Mouse (Mus musculus): ENCODE results near the gene 1700010B08Rik. TPM values are rescaled to one million over a fixed set of nuclear protein-coding genes. Genes with fewer than 3 reads are reported as not detected.

1700010B08Rik gene
- total RNA-seq, 1 experiment, result not detected

DNA sequence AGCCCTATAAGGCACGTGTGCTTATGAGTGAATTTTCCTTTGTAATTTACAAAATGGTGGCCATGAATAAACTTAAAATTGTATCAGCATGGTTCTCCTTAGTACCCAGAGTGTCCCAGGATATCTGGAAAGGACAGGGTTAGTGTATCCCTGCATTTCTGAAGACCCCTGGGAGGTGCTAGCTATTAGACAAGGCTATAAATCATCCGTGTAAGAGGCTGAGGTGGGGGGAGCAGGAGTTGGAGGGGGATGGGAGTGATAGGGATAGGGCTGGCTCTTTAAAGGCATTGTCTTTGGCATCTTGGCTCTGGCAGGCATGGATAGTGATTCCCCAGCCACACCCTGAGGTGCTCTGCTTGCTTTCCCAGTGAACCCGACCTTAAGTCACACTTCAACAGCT lies 45.4 kb downstream of the 1700010B08Rik start:
- DNase-seq (ENCODE audit: low read depth, low spot score), result no peak
- Histone ChIP-seq H3K9me3 (ENCODE audit: control insufficient read depth, insufficient read depth, low read depth, low read length) (no peaks in the 10 kb centered on the region), H3K36me3 (ENCODE audit: control insufficient read depth, insufficient read depth, low read length, poor library complexity, severe bottlenecking) (peaks cover 5% of the 10 kb centered on the region; the same call in 1 of the 2 replicates), H3K4me1 (ENCODE audit: control insufficient read depth in 2 of 2, insufficient read depth in 2 of 2, low read length in 2 of 2, poor library complexity in 1 of 2) (peaks cover 0 to 3% of the 10 kb centered on the region in 2 experiments; a peak in 1 of 4 replicates), H3K4me3 (ENCODE audit: insufficient read depth in 1 of 2, low read depth in 1 of 2, low read length in 2 of 2, poor library complexity in 1 of 2, severe bottlenecking in 1 of 2) (no peak overlapping the region), H3K27ac (ENCODE audit: insufficient read depth, low read depth, low read length, poor library complexity, severe bottlenecking) (no peak overlapping the region), H3K9ac (ENCODE audit: insufficient read depth, low read depth, low read length, poor library complexity, severe bottlenecking) (no peak overlapping the region)
- in situ Hi-C loops (cut with MboI; ENCODE audit: low sequenced_read_pairs in 2 of 2, unreplicated experiment in 2 of 2), result no loop called here
- TF ChIP-seq HCFC1 (IDR thresholded peaks at IDR 0.05; ENCODE audit: borderline replicate concordance, insufficient read depth, low read length) (no peak), CHD2 (IDR thresholded peaks at IDR 0.05; ENCODE audit: low read depth, low read length) (no peak), MAFK (IDR thresholded peaks at IDR 0.05; ENCODE audit: insufficient read depth, low read depth, low read length) (no peak), ZC3H11A (IDR thresholded peaks at IDR 0.05; ENCODE audit: borderline replicate concordance, low read depth, low read length) (no peak), ZNF384 (IDR thresholded peaks at IDR 0.05; ENCODE audit: low read depth, low read length) (no peak)

DNA sequence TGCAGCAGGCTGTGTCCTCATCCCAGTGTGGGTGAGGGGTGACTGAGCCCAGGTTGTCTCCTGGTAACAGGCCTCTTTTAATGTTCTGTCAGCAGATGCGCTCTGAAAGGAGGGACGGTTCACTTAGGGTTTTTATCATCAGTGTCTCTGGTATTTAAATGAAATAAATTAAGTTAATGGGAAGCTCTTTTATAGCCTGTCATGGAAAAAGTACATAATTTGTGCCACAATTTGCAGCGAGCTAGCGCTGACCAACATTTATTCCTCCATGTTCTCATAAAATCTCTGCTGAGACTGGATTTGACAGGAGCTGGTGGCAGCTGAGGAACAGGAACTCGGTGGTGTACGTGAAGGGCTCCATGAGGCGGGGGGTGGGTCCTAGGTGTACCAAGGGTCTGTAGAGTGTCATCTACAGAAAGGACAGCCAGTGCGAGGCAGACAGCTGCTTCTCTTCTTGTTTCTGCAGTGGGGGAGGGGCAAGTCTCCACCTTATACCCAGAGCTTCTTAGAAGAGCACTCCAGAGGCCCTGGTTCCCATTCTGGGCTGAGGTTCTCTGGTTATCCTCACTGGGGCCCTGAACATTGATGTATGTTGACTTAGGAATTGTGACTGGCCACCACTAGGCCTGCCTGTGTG lies 48.9 kb downstream of the 1700010B08Rik start:
- peaks cover 7% of the 10 kb centered on the region; the same call in 1 of the 2 replicates for H3K36me3 ChIP-seq (ENCODE audit: control insufficient read depth, insufficient read depth, low read length, poor library complexity, severe bottlenecking)
- no peak for TF ChIP-seq HCFC1 (IDR thresholded peaks at IDR 0.05; ENCODE audit: borderline replicate concordance, insufficient read depth, low read length)
- no peak for TF ChIP-seq ZC3H11A (IDR thresholded peaks at IDR 0.05; ENCODE audit: borderline replicate concordance, low read depth, low read length)
- no peak for TF ChIP-seq ZNF384 (IDR thresholded peaks at IDR 0.05; ENCODE audit: low read depth, low read length)
- no peak for TF ChIP-seq MAFK (IDR thresholded peaks at IDR 0.05; ENCODE audit: insufficient read depth, low read depth, low read length)
- TF ChIP-seq CHD2 (IDR thresholded peaks at IDR 0.05; ENCODE audit: low read depth, low read length), result no peak
- no peak overlapping the region for H3K4me3 ChIP-seq (ENCODE audit: insufficient read depth in 1 of 2, low read depth in 1 of 2, low read length in 2 of 2, poor library complexity in 1 of 2, severe bottlenecking in 1 of 2)
- H3K4me1 ChIP-seq (ENCODE audit: control insufficient read depth in 2 of 2, insufficient read depth in 2 of 2, low read length in 2 of 2, poor library complexity in 1 of 2), result peaks cover 0 to 15% of the 10 kb centered on the region in 2 experiments; a peak in 1 of 4 replicates
- in situ Hi-C loops (cut with MboI; ENCODE audit: low sequenced_read_pairs in 2 of 2, unreplicated experiment in 2 of 2), result no loop called here
- no peak for DNase-seq (ENCODE audit: low read depth, low spot score)
- no peaks in the 10 kb centered on the region for H3K9me3 ChIP-seq (ENCODE audit: control insufficient read depth, insufficient read depth, low read depth, low read length)
- no peak overlapping the region for H3K27ac ChIP-seq (ENCODE audit: insufficient read depth, low read depth, low read length, poor library complexity, severe bottlenecking)
- H3K9ac ChIP-seq (ENCODE audit: insufficient read depth, low read depth, low read length, poor library complexity, severe bottlenecking), result no peak overlapping the region

DNA sequence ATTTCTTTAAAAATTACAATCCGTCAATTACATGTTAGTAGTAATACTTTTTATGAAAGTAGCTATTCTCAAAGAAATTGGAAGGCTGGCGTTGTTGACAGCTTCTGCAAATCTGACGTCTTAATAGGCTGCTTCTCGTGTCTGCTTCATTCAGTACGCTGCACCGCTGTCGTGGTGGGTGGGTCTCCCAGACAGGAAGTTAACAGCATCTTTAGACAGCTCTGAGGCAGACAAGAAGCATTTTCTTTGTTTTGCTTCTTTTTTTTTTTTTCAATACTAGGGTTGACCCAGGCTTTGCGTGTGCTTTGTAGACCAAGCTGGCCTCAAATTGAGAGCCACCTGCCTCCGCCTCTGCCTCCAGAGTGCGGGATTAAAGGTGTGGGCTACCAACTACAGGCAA lies 50.0 kb downstream of the 1700010B08Rik start:
- Histone ChIP-seq H3K27ac (ENCODE audit: insufficient read depth, low read depth, low read length, poor library complexity, severe bottlenecking) (no peak overlapping the region), H3K9me3 (ENCODE audit: control insufficient read depth, insufficient read depth, low read depth, low read length) (no peaks in the 10 kb centered on the region)
- DNase-seq (ENCODE audit: low read depth, low spot score), result no peak

DNA sequence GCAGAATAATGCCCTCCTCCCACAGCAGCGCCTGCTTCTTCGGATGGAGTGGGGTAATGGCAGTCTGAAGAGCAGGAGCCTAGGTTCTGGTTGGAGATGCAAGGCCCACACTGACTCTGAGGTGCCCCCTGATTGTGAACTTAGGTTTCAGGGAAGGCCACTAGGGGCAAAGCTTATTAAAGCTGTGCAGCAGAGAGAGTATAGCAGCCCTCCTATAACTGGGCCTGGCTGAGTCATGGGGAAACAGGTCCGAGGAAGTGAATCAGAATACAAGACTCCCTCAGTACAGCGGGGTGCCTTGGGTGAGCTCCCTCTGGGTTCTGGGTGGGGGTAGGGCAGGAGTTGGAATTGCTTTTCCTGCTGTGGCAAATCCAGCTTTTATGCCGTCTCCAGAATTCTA lies 51.4 kb downstream of the 1700010B08Rik start:
- in situ Hi-C loops (cut with MboI; ENCODE audit: low sequenced_read_pairs in 2 of 2, unreplicated experiment in 2 of 2), result no loop called here
- DNase-seq (ENCODE audit: low read depth, low spot score), result no peak
- no peaks in the 10 kb centered on the region for H3K9me3 ChIP-seq (ENCODE audit: control insufficient read depth, insufficient read depth, low read depth, low read length)
- TF ChIP-seq MAFK (IDR thresholded peaks at IDR 0.05; ENCODE audit: insufficient read depth, low read depth, low read length) (no peak), CHD2 (IDR thresholded peaks at IDR 0.05; ENCODE audit: low read depth, low read length) (no peak), ZNF384 (IDR thresholded peaks at IDR 0.05; ENCODE audit: low read depth, low read length) (no peak), HCFC1 (IDR thresholded peaks at IDR 0.05; ENCODE audit: borderline replicate concordance, insufficient read depth, low read length) (no peak), ZC3H11A (IDR thresholded peaks at IDR 0.05; ENCODE audit: borderline replicate concordance, low read depth, low read length) (no peak)
- H3K4me1 ChIP-seq (ENCODE audit: control insufficient read depth in 2 of 2, insufficient read depth in 2 of 2, low read length in 2 of 2, poor library complexity in 1 of 2), result peaks cover 0 to 21% of the 10 kb centered on the region in 2 experiments; a peak in 2 of 4 replicates
- H3K4me3 ChIP-seq (ENCODE audit: insufficient read depth in 1 of 2, low read depth in 1 of 2, low read length in 2 of 2, poor library complexity in 1 of 2, severe bottlenecking in 1 of 2), result no peak overlapping the region
- peak overlapping the region; percentile 29; the same call in 1 of the 2 replicates for H3K27ac ChIP-seq (ENCODE audit: insufficient read depth, low read depth, low read length, poor library complexity, severe bottlenecking)
- H3K9ac ChIP-seq (ENCODE audit: insufficient read depth, low read depth, low read length, poor library complexity, severe bottlenecking), result no peak overlapping the region
- peaks cover 2% of the 10 kb centered on the region; the same call in 1 of the 2 replicates for H3K36me3 ChIP-seq (ENCODE audit: control insufficient read depth, insufficient read depth, low read length, poor library complexity, severe bottlenecking)

More for the DNA sequence above, 50.0 kb downstream of the 1700010B08Rik start:
- TF ChIP-seq CHD2 (IDR thresholded peaks at IDR 0.05; ENCODE audit: low read depth, low read length) (no peak), ZNF384 (IDR thresholded peaks at IDR 0.05; ENCODE audit: low read depth, low read length) (no peak), HCFC1 (IDR thresholded peaks at IDR 0.05; ENCODE audit: borderline replicate concordance, insufficient read depth, low read length) (no peak), MAFK (IDR thresholded peaks at IDR 0.05; ENCODE audit: insufficient read depth, low read depth, low read length) (no peak)
- Histone ChIP-seq H3K4me3 (ENCODE audit: insufficient read depth in 1 of 2, low read depth in 1 of 2, low read length in 2 of 2, poor library complexity in 1 of 2, severe bottlenecking in 1 of 2) (no peak overlapping the region), H3K4me1 (ENCODE audit: control insufficient read depth in 2 of 2, insufficient read depth in 2 of 2, low read length in 2 of 2, poor library complexity in 1 of 2) (peaks cover 0 to 14% of the 10 kb centered on the region in 2 experiments; a peak in 1 of 4 replicates), H3K9ac (ENCODE audit: insufficient read depth, low read depth, low read length, poor library complexity, severe bottlenecking) (no peak overlapping the region), H3K36me3 (ENCODE audit: control insufficient read depth, insufficient read depth, low read length, poor library complexity, severe bottlenecking) (peaks cover 4% of the 10 kb centered on the region; the same call in 1 of the 2 replicates)
- in situ Hi-C loops (cut with MboI; ENCODE audit: low sequenced_read_pairs in 2 of 2, unreplicated experiment in 2 of 2), result no loop called here

Other genes with a start within 250 kb of the 1700010B08Rik start
- not detected in 2 replicates for gene 1700021F07Rik, start 196.8 kb upstream of the 1700010B08Rik start, total RNA-seq (2012; rRNA removed)
- gene Ankrd60, start 141.1 kb upstream of the 1700010B08Rik start, total RNA-seq (2012; rRNA removed), result not detected in 2 replicates
- gene Rab22a, start 59.7 kb upstream of the 1700010B08Rik start, total RNA-seq (2012; rRNA removed), result 10.9 and 11.6 TPM in 2 replicates
- 19.0 and 26.5 TPM in 2 replicates for gene Vapb, start 18.1 kb downstream of the 1700010B08Rik start, total RNA-seq (2012; rRNA removed)

Data from ES-E14 (cell line).